Mouse (Mus musculus): ENCODE measurements around the gene Ndc1.
A peak's percentile ranks its signal among the peaks of the same experiment; 100 is the strongest.
"Not testable (repeated sequence)": the region's sequence is repeated elsewhere in the genome, so short reads cannot be mapped to it uniquely, and the experiment has no call there.

Ndc1 gene

GRCm38 (mm10) chr4:107367567-107368314 is at the start of gene Ndc1:
Gene Ndc1 (plus strand): TSS chr4:107367784.
- DNase-seq (ENCODE audit: low read depth, low spot score), result peak; percentile 90

GRCm38 (mm10) chr4:107318646-107319045 is 48.9 kb upstream of the Ndc1 start:
- no peak for DNase-seq (ENCODE audit: low read depth, low spot score)

- DNase-seq (ENCODE audit: low read depth, low spot score), result no peak
These were observed 46.5 kb upstream of the Ndc1 start for GRCm38 (mm10) chr4:107321041-107321440.

- no peak for DNase-seq (ENCODE audit: low read depth, low spot score)
These were observed 44.5 kb upstream of the Ndc1 start for GRCm38 (mm10) chr4:107323113-107323512.

GRCm38 (mm10) chr4:107328530-107328929 is 39.1 kb upstream of the Ndc1 start:
- no peak for DNase-seq (ENCODE audit: low read depth, low spot score)

- no peak for DNase-seq (ENCODE audit: low read depth, low spot score)
These were observed 34.1 kb upstream of the Ndc1 start for GRCm38 (mm10) chr4:107333514-107333913.

GRCm38 (mm10) chr4:107336356-107336755 is 31.2 kb upstream of the Ndc1 start:
- no peak for DNase-seq (ENCODE audit: low read depth, low spot score)

- no peak for DNase-seq (ENCODE audit: low read depth, low spot score)
These were observed 30.1 kb upstream of the Ndc1 start for GRCm38 (mm10) chr4:107337455-107337854.

GRCm38 (mm10) chr4:107341354-107341753 is 26.2 kb upstream of the Ndc1 start:
- peak; percentile 36 for DNase-seq (ENCODE audit: low read depth, low spot score)

- DNase-seq (ENCODE audit: low read depth, low spot score), result no peak
These were observed 23.0 kb upstream of the Ndc1 start for GRCm38 (mm10) chr4:107344612-107345011.

GRCm38 (mm10) chr4:107347221-107347620 is 20.4 kb upstream of the Ndc1 start:
- DNase-seq (ENCODE audit: low read depth, low spot score), result no peak

- peak; percentile 17 for DNase-seq (ENCODE audit: low read depth, low spot score)
These were observed 18.9 kb upstream of the Ndc1 start for GRCm38 (mm10) chr4:107348529-107349310.

- peak; percentile 43 for DNase-seq (ENCODE audit: low read depth, low spot score)
These were observed 18.1 kb upstream of the Ndc1 start for GRCm38 (mm10) chr4:107349311-107350008.

GRCm38 (mm10) chr4:107351368-107351767 is 16.2 kb upstream of the Ndc1 start:
- DNase-seq (ENCODE audit: low read depth, low spot score), result no peak

GRCm38 (mm10) chr4:107353612-107354011 is 14.0 kb upstream of the Ndc1 start:
- DNase-seq (ENCODE audit: low read depth, low spot score), result no peak

GRCm38 (mm10) chr4:107354126-107354525 is 13.5 kb upstream of the Ndc1 start:
- DNase-seq (ENCODE audit: low read depth, low spot score), result no peak

- DNase-seq (ENCODE audit: low read depth, low spot score), result peak; percentile 88
These were observed 13.0 kb upstream of the Ndc1 start for GRCm38 (mm10) chr4:107354543-107354942.

GRCm38 (mm10) chr4:107357172-107357571 is 10.4 kb upstream of the Ndc1 start:
- not testable (repeated sequence) for DNase-seq (ENCODE audit: low read depth, low spot score)

GRCm38 (mm10) chr4:107358460-107358859 is 9.1 kb upstream of the Ndc1 start:
- DNase-seq (ENCODE audit: low read depth, low spot score), result no peak

- DNase-seq (ENCODE audit: low read depth, low spot score), result no peak
These were observed 7.0 kb upstream of the Ndc1 start for GRCm38 (mm10) chr4:107360457-107361145.

GRCm38 (mm10) chr4:107362755-107363154 is 4.8 kb upstream of the Ndc1 start:
- no peak for DNase-seq (ENCODE audit: low read depth, low spot score)

- no peak for DNase-seq (ENCODE audit: low read depth, low spot score)
These were observed 4.0 kb upstream of the Ndc1 start for GRCm38 (mm10) chr4:107363573-107363972.

Data from mesoderm, embryonic 11.5 days (tissue).